Mouse (Mus musculus) CH12.LX (cell line): ENCODE results near the gene Pcca. TPM values are rescaled to one million over a fixed set of nuclear protein-coding genes. Genes with fewer than 3 reads are reported as not detected.

ENCODE experiments used
- DNase-seq: peaks from one replicate; pipeline ENCODE4 v3.0.0-alpha.2; 2013; ENCODE audit errors: extremely low read depth
- H3K27ac ChIP-seq: 2 replicates; pipeline ENCODE4 v1.5.1; 2012; ENCODE audit warnings: low read depth, mild to moderate bottlenecking, control low read depth, moderate library complexity; ENCODE audit not compliant: insufficient read depth
- H3K27me3 ChIP-seq: replicated peaks from 2 replicates; pipeline ENCODE3; 2012; ENCODE audit warnings: inconsistent platforms
- H3K36me3 ChIP-seq, 2 experiments: replicated peaks in 1 of 2; 2 replicates each; pipeline versions ENCODE3 to v1.6.1; 2012; ENCODE audit warnings: inconsistent platforms in 1 of 2, low read length in 1 of 2, mild to moderate bottlenecking in 1 of 2, mixed read lengths in 1 of 2, moderate library complexity in 1 of 2; ENCODE audit not compliant: control insufficient read depth in 1 of 2, insufficient read depth in 1 of 2
- H3K4me1 ChIP-seq, 2 experiments: 2 replicates each; pipeline ENCODE4 v1.6.1; 2012; ENCODE audit warnings: inconsistent platforms in 1 of 2, moderate library complexity in 1 of 2; ENCODE audit not compliant: insufficient read depth in 2 of 2, control insufficient read depth in 1 of 2
- H3K4me2 ChIP-seq: 2 replicates; pipeline ENCODE4 v1.6.1; 2012; ENCODE audit warnings: low read depth, mild to moderate bottlenecking, control low read depth; ENCODE audit not compliant: poor library complexity, insufficient read depth, severe bottlenecking
- H3K4me3 ChIP-seq, 3 experiments: fragments of 150-350 bp in 1 of 3; sonication (generic) in 1 of 3; replicated peaks in 1 of 3; 2 replicates each; pipeline versions ENCODE3 to v1.5.1; 2011 to 2012; ENCODE audit warnings: low read depth in 2 of 3, low read length in 2 of 3, mild to moderate bottlenecking in 2 of 3, moderate library complexity in 2 of 3, control low read depth in 1 of 3, improper control_type of control experiment in 1 of 3, inconsistent platforms in 1 of 3, mixed read lengths in 1 of 3; ENCODE audit not compliant: poor library complexity in 1 of 3
- H3K79me2 ChIP-seq: replicated peaks from 2 replicates; pipeline ENCODE4 v1.6.1; 2012; ENCODE audit warnings: mild to moderate bottlenecking, moderate library complexity; ENCODE audit not compliant: control insufficient read depth, poor library complexity, insufficient read depth, severe bottlenecking; ENCODE audit errors: extremely low read depth
- H3K9ac ChIP-seq: 2 replicates; pipeline ENCODE4 v1.6.1; 2012; ENCODE audit warnings: low read depth, mild to moderate bottlenecking, control low read depth, moderate library complexity; ENCODE audit not compliant: insufficient read depth
- H3K9me3 ChIP-seq: replicated peaks from 2 replicates; pipeline ENCODE3; 2012; ENCODE audit warnings: low read length, inconsistent platforms, mixed read lengths
- KAT2A ChIP-seq: IDR thresholded peaks from 2 replicates; pipeline ENCODE4 v1.6.1; 2012; ENCODE audit warnings: low read length, improper control_type of control experiment, inconsistent platforms; ENCODE audit not compliant: insufficient replicate concordance
- MXI1 ChIP-seq: IDR thresholded peaks from 2 replicates; pipeline ENCODE4 v1.6.1; 2011; ENCODE audit warnings: mild to moderate bottlenecking, low read depth, low read length, improper control_type of control experiment
- POLR2AphosphoS2 ChIP-seq: IDR thresholded peaks from 2 replicates; pipeline ENCODE4 v1.6.1; 2011; ENCODE audit warnings: low read depth, low read length, improper control_type of control experiment
- UBTF ChIP-seq: IDR thresholded peaks from 2 replicates; pipeline ENCODE4 v1.6.1; 2012; ENCODE audit warnings: low read depth, mild to moderate bottlenecking, inconsistent platforms, low read length, improper control_type of control experiment, moderate library complexity
- ZNF384 ChIP-seq: IDR thresholded peaks from 2 replicates; pipeline ENCODE4 v1.6.1; 2012; ENCODE audit warnings: low read depth, low read length, improper control_type of control experiment, inconsistent platforms
- dilution Hi-C: fragments of 300-500 bp; cut with MboI; formaldehyde crosslinking; loops from 2 replicates; pipeline ENCODE4 v1.14.3; 2020; ENCODE audit warnings: low sequenced_read_pairs; ENCODE audit not compliant: extremely low pct_unique_long_range_greater_than_20kb, extremely low pct_ligation_motif_present
- in situ Hi-C: fragments of 300-500 bp; cut with MboI; formaldehyde crosslinking; loops from 3 replicates; pipeline ENCODE4 v1.14.3; 2019; ENCODE audit warnings: low sequenced_read_pairs, low pct_ligation_motif_present, low pct_unique_long_range_greater_than_20kb, mixed read lengths
- polyA plus RNA-seq: library from polyadenylated mRNA; unstranded; fragments of >175 nt; gene quantifications from 2 replicates; pipeline ENCODE4 v1.2.1, GENCODE M21; 2012; ENCODE audit warnings: low read depth; ENCODE audit not compliant: insufficient read length
- total RNA-seq, 2 experiments: library from RNA; depleted of rRNA; stranded (reverse); fragments of 300-350 nt in 1 of 2; fragments of >200 nt in 1 of 2; gene quantifications; 2 replicates each; pipeline ENCODE4 v1.2.3; 2012 to 2014

Pcca gene
- total and polyA plus RNA-seq, 3 experiments: 11.2 to 39.0 (median 23.8) TPM

DNA sequence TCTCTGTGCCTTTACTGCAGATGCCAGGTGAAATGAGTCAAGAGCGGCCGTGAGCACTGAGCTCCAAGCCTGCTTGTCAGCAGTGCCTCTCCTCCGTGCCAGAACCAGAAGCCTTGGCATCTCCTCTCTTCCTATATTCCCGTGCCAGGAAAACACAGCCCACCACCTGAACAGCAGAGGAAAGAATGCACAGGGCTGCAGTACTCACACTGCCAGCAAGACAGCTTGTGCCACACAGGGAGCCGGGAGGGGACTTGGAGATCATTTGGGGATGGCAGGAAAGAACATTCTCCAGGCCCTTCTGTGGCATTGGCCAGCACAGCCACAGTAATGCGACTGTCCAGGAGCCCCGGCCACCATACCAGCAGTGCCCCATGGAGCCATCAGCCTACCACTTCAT, 351.8 kb downstream of the Pcca start:
- Histone ChIP-seq H3K4me3 (no peak overlapping the region), H3K27me3 (no peaks in the 10 kb centered on the region), H3K4me2 (no peak overlapping the region), H3K36me3 (peaks cover 53 to 72% of the 10 kb centered on the region in 2 experiments), H3K9ac (no peak overlapping the region), H3K9me3 (no peaks in the 10 kb centered on the region), H3K79me2 (no peaks in the 10 kb centered on the region), H3K27ac (no peak overlapping the region), H3K4me1 (peaks cover 0 to 10% of the 10 kb centered on the region in 2 experiments; a peak in 1 of 4 replicates)
- in situ Hi-C loops (loop anchor here (25.0 kb wide), 2 partner anchors 374 to 674 kb away; no protein-coding TSS in a partner anchor), dilution Hi-C loops (no loop called here)
- TF ChIP-seq MXI1: no peak
- DNase-seq: no peak

DNA sequence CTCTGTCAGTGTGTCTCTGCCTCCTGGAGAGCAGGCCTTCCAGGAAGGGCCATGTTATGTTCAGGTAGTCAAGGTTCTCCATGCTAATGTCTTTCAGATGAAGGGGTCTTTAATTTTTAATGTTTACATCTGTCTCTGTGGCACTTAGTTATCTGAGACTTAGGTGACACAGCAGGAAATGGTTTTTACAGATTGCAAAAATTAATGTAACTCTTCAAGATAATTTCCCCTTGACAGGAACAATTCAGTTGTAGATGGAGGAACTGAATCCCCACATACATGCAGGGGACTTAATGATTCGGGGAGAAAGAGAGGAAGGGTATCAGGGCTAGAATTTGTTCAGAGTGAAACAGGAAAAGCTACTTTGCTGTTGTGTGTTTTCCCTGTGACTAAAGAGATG, 353.2 kb downstream of the Pcca start:
- H3K9me3 ChIP-seq: no peaks in the 10 kb centered on the region
- TF ChIP-seq KAT2A: no peak
- TF ChIP-seq, all 38 proteins: peak for 0
- no peaks in the 10 kb centered on the region for H3K79me2 ChIP-seq
- dilution Hi-C loops: no loop called here
- no peak overlapping the region for H3K4me2 ChIP-seq
- H3K27me3 ChIP-seq: no peaks in the 10 kb centered on the region
- no peak overlapping the region for H3K4me3 ChIP-seq
- H3K4me1 ChIP-seq: peaks cover 0 to 10% of the 10 kb centered on the region in 2 experiments; a peak in 1 of 4 replicates
- H3K36me3 ChIP-seq: peaks cover 61 to 82% of the 10 kb centered on the region in 2 experiments
- no peak overlapping the region for H3K9ac ChIP-seq
- no peak overlapping the region for H3K27ac ChIP-seq
- DNase-seq: no peak
- in situ Hi-C loops: loop anchor here (25.0 kb wide), 2 partner anchors 375 to 675 kb away; no protein-coding TSS in a partner anchor

DNA sequence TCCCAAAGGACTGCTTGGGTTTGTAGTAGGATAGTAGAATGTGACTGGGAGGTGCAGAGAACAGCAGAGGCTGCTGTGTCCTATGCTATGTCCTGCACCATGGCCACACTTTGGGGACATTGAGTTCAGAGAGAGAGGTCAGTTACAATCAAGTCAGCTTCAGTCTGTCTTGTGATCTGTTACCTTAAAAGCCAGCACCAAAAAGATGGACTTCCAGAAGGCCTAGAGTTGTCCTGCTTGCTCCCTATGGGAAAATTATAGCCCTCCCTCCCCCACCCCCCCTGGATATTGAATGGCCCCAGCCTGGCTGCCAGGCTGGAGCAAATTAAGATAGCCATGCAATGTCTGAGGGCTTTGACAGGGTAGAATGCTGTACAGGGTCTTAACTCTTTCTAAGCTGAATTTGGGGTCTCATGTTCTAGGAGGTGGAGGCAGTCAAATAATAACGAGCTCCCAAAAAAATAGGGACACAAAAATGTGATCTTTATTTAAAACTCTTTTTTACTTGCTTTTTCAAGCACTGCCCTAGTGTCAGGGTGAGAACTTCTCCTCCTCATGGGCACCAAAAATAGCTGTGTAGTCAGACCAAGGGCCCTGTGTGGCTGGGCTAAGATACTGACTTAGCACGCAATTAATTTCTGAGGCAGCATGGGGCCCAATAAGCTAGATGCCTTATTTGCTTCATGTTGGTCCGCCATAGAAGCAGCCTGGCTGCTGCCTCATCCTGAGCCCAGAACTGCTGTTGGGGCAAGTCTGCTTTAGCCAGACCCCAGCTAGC, 353.8 kb downstream of the Pcca start:
- TF ChIP-seq POLR2AphosphoS2: no peak
- no peak for TF ChIP-seq ZNF384
- no peak for TF ChIP-seq UBTF
- TF ChIP-seq, all 38 proteins: peak for 0
- H3K4me2 ChIP-seq: no peak overlapping the region
- H3K36me3 ChIP-seq: peaks cover 65 to 84% of the 10 kb centered on the region in 2 experiments
- no peak overlapping the region for H3K27ac ChIP-seq
- no peak overlapping the region for H3K9ac ChIP-seq
- no peaks in the 10 kb centered on the region for H3K9me3 ChIP-seq
- H3K4me3 ChIP-seq: no peak overlapping the region
- DNase-seq: no peak
- peaks cover 0 to 10% of the 10 kb centered on the region in 2 experiments; a peak in 1 of 4 replicates for H3K4me1 ChIP-seq
- H3K27me3 ChIP-seq: no peaks in the 10 kb centered on the region
- in situ Hi-C loops: loop anchor here (25.0 kb wide), 2 partner anchors 376 to 676 kb away; no protein-coding TSS in a partner anchor
- dilution Hi-C loops: no loop called here
- H3K79me2 ChIP-seq: no peaks in the 10 kb centered on the region
